Mouse (Mus musculus) lung, adult 2 months (tissue): ENCODE data around the gene Edc4.
A peak's percentile ranks its signal among the peaks of the same experiment; 100 is the strongest.

Experiments used
- CTCF ChIP-seq: fragments of 200-500 bp; IDR thresholded peaks from 2 replicates; pipeline ENCODE4 v1.5.1; 2011; ENCODE audit warnings: mild to moderate bottlenecking, low read length, control low read depth; ENCODE audit not compliant: insufficient read depth
- POLR2A ChIP-seq: fragments of 200-500 bp; IDR thresholded peaks from 2 replicates; pipeline ENCODE4 v1.6.1; 2011; ENCODE audit warnings: low read depth, mild to moderate bottlenecking, control low read depth, low read length, borderline replicate concordance; ENCODE audit errors: extremely low read depth

DNA sequence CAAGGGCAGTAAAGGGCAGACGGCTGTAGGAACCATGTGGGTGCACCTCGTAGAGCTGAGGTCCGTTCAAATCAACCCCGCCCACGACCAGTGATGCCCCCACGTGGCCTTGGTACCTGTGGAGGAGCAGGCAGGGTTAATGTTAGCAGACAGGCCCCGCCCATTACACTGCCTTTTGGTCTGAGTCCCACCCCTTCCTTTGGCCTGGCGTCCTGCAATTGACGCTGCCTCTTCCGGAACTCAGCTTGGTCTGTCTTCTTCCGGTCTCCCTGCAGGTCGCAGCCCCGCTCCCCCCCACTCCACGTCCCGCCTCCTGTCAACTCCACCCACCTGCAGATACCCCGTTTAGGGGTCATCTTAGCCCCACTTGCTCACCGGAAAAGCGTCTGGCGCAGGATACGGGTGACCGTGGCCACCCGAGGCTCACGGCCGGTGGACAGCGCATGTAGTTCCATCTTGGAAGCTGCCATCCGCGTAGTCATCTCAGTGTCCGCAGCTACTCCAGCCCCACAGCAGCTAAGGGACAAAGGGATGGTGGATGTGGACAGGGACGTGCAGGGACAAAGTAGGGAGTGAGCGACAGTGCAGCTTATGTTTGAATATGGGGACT is 56.3 kb downstream of the Edc4 start:
- no peak for TF ChIP-seq CTCF
- peak; percentile 72 for TF ChIP-seq POLR2A
